Mouse (Mus musculus): ENCODE data around the gene Isx.

GRCm38 (mm10) chr8:74927940-74928339 is 55.0 kb downstream of the Isx start:
- TF ChIP-seq CTCF (IDR thresholded peaks at IDR 0.05; ENCODE audit: low read depth) (no peak), EP300 (optimal IDR thresholded peaks at IDR 0.05) (no peak)

Data from stomach, postnatal 0 days (tissue).